Mouse (Mus musculus) right cerebral cortex, adult 18-20 months (tissue): ENCODE measurements around the gene Olfr1463.

Experiments used
- DNase-seq: peaks from one replicate; pipeline ENCODE4 v3.0.0; 2022; ENCODE audit warnings: mixed read lengths

Olfr1463 gene

DNA sequence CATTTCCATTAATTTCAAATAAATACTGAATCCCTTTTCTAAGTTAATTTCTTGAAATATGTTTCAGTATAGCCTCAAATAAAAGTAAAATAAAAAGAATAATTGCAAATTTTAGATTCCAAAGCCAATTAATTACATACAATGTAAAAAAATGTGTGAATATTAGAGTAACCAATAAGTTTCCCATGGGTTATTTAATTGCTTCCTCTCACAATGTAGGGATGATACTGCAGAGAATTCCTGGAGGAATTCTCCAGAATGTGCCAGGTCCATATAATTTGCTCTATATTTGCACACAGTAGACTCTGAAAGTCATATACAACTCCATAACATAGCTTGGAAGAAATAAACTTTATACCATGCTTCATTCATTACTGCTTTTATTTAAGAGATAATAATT is at the start of gene Olfr1463:
Gene Olfr1463, plus strand, starts transcription at position 301 of the 400 bp plus-strand sequence.
- no peak for DNase-seq

- DNase-seq, result no peak
Observed at GRCm38 (mm10) chr19:13185434-13185833, 45.7 kb upstream of the Olfr1463 start, which contains the start of gene Olfr1462. TSS of gene Olfr1462 (plus strand) at chr19:13185734.

- DNase-seq, result no peak
Observed at GRCm38 (mm10) chr19:13221666-13222065, 9.5 kb upstream of the Olfr1463 start.
